Mouse (Mus musculus) skeletal muscle tissue, adult 2 months (tissue): Measurements from ENCODE around the gene Olfr1307.

Experiments
- DNase-seq: peaks from one replicate; pipeline ENCODE4 v3.0.0-alpha.2; 2012; ENCODE audit warnings: low read depth, low spot score

The Olfr1307 gene

DNA sequence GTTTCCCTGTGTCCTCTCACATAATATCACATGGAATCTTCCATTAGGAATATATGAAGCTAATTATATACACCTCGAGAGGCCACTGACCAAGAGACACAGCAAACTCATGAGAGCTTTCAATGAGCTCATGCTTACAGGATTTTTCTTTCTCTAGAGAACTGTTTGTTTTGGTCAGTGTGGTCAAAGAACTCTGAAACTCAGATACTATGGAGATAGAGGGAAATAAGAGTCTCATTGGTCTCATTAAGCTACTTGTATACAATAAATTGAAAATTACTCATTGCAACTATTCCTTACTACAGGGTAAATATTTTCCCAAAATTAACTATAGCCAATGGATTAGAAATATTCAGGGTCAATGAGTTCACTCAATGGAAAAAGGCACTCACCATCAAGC is at the start of gene Olfr1307:
Gene Olfr1307, minus strand, starts transcription at position 101 of the 400 bp plus-strand sequence.
- DNase-seq: no peak

DNA sequence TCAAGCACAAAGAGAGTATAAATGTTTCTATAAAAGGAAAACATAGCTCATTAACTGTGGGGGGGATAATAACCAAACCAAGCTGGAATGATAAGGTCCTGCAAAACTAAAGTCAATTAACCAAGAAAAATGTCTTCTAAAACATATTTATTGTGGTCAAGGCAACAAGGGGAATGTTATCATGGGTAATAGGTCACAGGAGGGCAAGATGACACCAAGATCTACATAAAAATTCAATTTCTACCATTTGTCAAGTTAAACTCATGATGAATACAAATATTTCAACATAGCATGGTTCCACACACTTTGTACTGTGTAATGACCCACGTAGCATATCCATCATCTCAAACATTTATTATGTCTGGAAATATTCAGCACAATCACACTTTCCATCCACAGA is 40.9 kb upstream of the Olfr1307 start, which contains the start of gene Olfr1309:
Gene Olfr1309, minus strand, starts transcription at position 101 of the 400 bp plus-strand sequence.
- DNase-seq: no peak

DNA sequence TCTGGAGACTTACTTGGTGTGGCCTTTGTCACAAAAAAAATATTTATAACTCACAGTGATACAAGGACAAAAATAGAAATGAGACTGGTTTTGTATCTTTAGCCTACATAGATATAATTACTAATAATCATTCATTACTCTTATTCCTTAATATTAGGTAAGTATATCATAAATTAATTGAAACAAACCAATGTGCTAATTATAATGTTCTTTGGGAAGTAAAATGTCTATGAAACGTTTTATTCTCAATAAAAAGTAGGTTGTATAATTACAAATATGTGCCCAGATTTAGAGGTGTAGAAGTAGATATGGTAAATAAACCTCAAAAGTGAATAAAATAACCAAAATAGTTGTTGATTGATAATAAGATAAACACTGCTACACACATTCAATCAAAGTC is 15.6 kb upstream of the Olfr1307 start, which contains the start of gene Olfr1308:
Gene Olfr1308, minus strand, starts transcription at position 101 of the 400 bp plus-strand sequence.
- DNase-seq: no peak

DNA sequence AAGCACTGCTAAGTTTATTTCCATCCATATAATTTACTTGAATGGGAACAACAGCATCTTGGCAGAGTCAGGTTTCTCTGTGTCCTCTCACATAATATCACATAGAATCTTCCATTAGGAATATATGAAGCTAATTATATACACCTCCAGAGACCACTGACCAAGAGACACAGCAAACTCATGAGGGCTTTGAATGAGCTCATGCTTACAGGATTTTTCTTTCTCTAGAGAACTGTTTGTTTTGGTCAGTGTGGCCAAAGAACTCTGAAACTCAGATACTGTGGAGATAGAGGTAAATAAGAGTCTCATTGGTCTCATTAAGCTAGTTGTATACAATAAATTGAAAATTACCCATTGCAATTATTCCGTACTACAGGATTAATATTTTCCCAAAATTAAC is 33.1 kb downstream of the Olfr1307 start, which contains the start of gene Olfr1306:
Gene Olfr1306, minus strand, starts transcription at position 101 of the 400 bp plus-strand sequence.
- DNase-seq: no peak
